Mouse (Mus musculus) thymus, adult 18-20 months (tissue): Measurements from ENCODE around the gene Gm26566.

Experiments
- DNase-seq, 2 experiments: peaks; one replicate each; pipeline ENCODE4 v3.0.0; 2022; ENCODE audit warnings: mixed read lengths in 2 of 2

Gene Gm26566

GRCm38 (mm10) chr4:88721791-88722721, at the start of gene Gm26566, which contains the start of gene Klhl9:
TSS of gene Gm26566 (plus strand) at chr4:88721805.
TSS of gene Klhl9 (minus strand) at chr4:88722465.
- DNase-seq, result peak; percentile 79 to 81

DNA sequence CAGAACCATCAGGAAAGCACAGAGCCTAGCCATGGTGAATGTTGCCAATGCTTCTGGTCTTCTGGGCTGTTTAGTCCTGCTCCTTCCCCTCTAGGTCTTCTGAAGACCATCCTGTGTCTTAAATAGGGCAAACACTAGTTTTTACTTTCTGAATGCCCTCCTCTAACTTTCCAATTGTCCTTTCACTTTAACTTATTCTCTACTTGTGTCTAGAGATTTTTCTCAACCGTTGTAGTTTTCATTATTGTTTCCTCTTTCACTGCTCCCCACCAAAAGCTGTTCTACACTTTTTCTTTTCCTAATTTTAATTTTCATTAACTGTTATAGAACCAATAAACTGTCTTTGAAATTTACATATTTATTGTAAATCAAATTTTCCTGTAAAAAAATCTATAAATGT, 44.8 kb upstream of the Gm26566 start, which contains the start of gene Ifna16:
Gene Ifna16 (minus strand): TSS at position 101 of the 400 bp plus-strand sequence.
- DNase-seq, result no peak

- no peak for DNase-seq
These were observed 41.2 kb upstream of the Gm26566 start for GRCm38 (mm10) chr4:88680362-88680761.

DNA sequence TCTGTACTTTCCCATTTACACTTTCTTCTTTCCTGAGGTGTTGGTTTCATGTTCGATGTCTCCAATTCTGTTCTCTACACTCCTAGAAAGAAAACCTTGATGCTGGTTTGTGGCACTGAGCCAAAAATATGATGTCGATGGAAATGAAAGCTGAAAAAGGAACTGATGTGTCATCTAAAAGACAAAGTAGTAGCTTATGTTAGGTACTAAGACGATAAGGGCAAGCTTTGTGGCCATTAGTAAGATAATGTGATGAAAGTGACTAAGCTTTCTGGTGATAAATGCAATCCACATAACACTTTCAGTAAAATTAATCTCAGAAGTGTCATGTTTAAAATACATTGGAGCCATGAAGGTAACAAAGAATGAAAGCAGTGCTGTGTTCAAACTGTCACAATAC, 40.3 kb upstream of the Gm26566 start:
- DNase-seq, result no peak

DNA sequence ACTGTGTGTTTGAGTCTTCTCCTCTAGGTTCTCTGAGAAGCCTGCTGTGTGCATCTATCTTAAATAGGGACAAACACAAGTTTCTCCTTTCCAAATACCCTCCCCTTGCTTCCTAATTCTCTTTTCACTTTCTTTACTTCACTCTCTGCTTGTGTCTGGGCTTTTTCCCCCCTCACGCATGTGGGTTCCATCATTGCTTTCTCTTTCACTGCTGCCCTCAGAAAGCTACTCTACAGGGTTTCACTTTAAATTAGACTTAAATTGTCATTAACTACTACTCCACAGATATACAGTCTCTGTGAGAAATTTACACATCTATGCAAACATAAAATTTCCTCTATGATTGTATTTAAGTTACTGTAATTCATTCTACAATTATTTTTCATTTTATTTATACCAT, 37.8 kb upstream of the Gm26566 start, which contains the start of gene Ifna2:
Gene Ifna2 (minus strand): TSS at position 101 of the 400 bp plus-strand sequence.
- no peak for DNase-seq

- DNase-seq, result no peak
These were observed 30.3 kb upstream of the Gm26566 start, which contains the start of gene Ifnab for GRCm38 (mm10) chr4:88691259-88691658. TSS of gene Ifnab (minus strand) at chr4:88691359.

DNA sequence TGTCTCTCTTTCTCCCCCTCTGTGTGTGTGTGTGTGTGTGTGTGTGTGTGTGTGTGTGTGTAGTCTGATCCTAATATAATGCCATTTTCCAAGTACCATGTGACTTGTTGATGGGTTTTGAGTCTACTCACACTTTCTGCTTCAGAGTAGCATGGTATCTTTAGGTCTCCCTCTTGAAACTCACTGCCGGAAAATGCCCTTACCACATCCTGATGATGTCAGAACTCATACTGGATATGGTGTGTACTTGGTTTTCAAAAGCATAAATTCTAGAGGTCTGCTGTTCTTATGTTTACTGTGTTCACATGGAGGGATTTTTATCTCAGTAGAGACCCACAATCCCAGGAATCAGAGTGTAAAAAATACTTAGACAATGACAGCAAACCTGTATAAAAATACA, 29.1 kb upstream of the Gm26566 start:
- no peak for DNase-seq

- no peak for DNase-seq
These were observed 28.2 kb upstream of the Gm26566 start for GRCm38 (mm10) chr4:88693392-88693791.

GRCm38 (mm10) chr4:88696237-88696884, 25.2 kb upstream of the Gm26566 start:
- DNase-seq, result peak; percentile 40 to 44

DNA sequence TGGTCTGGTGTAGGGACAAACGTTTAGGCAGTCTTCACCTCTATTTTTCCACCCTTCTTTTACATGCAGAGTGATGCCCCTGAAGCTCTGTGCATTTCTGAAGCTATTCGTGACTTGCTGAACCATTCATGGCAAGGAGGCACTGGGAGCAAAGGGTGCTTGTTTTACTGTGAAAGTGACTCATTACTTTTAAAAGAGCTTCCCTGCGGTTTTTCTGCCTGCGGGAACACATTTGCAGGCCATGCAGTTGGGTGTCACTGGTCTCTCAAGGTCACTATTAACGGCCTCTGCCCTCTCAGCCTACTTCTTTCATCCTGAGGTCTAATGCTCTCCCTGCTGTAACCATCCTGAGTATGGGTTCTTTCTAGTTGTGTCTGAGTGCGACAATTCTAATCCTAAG, 24.5 kb upstream of the Gm26566 start:
- DNase-seq, result no peak

DNA sequence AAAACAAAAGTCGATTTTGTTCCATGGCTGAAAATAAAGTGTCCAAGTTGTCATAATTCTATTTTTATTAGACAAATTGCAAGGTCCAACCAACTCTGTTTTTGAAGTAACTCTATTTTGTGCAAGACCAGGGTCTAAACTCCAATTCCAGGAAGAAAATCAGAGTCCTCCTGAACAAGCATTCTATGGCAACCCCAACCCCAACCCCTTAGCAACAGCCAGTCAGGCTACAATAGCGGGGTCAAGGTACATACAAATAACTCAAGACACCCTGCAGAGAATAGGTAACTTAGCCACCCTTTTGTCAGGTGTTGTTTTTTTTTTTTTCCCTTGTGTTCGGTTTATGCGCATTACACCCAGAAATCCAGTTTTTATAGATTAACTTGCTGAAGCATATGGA, 23.9 kb upstream of the Gm26566 start:
- no peak for DNase-seq

- no peak for DNase-seq
These were observed 22.8 kb upstream of the Gm26566 start for GRCm38 (mm10) chr4:88698781-88699180.

DNA sequence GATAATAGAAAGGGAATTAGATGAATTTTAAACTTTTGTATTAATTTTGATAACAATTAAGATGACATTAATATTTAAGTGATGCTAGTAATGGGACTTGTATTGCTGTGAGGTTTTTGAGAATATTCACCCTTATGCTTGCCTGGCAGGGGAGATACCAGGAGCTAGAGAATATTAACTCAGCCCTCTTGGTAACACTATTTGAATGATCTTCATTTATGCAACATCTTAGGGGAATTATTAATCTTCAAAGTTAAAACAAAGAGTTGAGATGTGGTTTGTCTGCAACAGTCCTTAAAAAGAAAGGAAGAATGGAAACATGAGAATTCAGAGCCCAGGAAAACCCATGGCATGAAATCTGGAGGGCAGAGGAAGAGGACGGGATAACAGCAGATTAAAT, 22.3 kb upstream of the Gm26566 start:
- DNase-seq, result no peak

DNA sequence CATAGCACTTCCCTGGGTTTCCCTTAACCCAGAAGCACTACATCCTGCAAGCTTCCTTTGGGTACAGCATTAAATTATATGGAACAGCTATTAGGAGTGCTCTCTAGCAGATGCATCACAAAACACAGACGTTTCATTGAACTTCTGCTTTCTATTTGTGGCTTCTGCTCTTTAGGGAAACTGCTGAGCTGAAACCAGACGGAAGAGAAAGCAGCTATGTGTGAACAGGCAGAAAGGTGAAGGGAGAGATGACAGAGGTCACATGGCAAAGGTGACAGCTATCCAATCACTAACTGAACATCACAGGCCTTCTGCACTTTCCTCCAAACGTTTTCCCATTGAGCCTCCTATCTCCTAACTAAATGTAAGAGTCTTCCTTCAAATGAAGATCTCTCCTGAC, 15.7 kb upstream of the Gm26566 start:
- DNase-seq, result no peak

- DNase-seq, result no peak
These were observed 14.3 kb upstream of the Gm26566 start for GRCm38 (mm10) chr4:88707128-88707826.

DNA sequence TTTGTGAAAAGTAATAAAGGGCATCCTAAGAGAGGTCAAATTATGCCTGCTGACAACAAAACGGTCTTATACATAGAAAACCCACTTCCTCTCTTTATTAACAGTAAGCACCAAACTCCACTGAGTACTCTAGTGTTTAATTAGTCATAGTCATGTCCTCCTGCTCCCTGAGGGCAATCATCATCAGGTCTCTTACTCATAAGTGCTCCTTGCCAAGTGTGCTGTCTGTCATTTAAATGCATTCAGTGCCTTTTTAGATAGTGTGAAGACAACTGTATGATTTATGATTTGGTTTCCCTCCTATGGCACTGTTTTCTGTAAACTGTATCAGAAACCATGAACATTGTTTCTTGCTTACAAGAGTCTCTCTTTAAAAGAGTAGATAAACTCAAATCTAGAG, 7.3 kb upstream of the Gm26566 start:
- DNase-seq, result no peak

GRCm38 (mm10) chr4:88715059-88715458, 6.5 kb upstream of the Gm26566 start:
- DNase-seq, result no peak

GRCm38 (mm10) chr4:88718715-88719114, 2.9 kb upstream of the Gm26566 start:
- DNase-seq, result no peak

GRCm38 (mm10) chr4:88723497-88724090, 2.0 kb downstream of the Gm26566 start:
- no peak for DNase-seq

DNA sequence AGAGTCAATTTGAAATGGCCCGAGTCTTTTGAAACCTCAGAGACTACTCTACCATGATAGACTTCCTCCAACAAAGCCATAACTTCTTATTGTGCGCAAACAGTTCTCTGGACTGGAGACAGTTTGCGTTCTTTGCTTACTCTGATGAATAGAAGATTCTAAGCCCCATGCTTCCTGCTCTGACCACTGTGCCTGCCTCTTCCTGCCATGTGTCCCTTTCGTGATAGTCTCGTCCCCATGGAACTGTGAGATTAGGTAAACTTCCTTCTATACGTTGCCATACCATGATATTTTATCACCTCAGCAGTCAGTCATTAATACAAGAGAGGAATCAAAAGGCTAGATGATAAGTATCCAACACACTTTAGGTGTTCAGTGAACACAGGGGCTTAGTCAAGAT, 5.1 kb downstream of the Gm26566 start:
- DNase-seq, result no peak

DNA sequence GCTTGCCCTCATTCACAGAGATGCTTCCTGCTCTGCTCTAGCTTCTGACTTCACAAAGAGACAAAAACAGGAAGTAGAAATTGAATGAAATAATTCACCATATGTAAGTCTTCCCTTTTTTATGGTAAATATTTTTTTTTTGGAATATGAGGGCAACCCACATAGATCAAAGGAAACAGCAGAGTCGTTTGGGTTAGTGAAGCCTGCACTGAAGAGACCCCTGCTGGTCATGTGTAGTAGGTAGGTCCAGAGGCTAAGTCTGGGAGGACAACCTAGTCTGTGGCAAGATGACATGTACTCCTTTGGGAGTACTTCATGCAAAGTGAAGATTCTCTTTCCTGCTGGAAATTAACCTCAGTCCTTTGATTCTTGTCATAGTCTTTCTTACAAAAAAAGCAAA, 5.7 kb downstream of the Gm26566 start:
- DNase-seq, result peak in 1 of 2 experiments; percentile 28

DNA sequence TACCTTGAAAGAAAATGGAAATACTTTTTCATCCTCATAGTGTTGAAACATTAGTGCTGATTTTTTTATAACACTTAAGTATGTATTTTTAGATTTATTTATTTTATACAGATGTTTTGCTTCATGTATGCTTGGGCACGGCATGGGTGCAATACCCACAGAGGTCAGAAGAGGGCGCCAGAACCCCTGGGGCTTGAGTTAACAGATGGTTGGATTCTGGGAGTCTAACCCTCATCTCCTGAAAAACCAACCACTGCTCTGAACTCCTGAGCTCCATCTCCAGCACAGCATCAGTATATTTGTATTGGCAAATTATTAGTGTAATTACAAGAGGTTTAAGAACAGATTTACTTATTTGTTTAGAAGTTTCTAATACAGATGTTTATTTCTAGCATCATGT, 16.9 kb downstream of the Gm26566 start:
- DNase-seq, result no peak

GRCm38 (mm10) chr4:88739036-88739435, 17.4 kb downstream of the Gm26566 start:
- no peak for DNase-seq
